Mouse (Mus musculus): ENCODE measurements at regions not wholly inside any gene's neighbourhood (a gene's known extent, or its start where the extent isn't known, plus 50 kb on each side); places are given as distances from the start of the nearest gene placed in this dataset.
A peak's percentile ranks its signal among the peaks of the same experiment; 100 is the strongest.

- peak; percentile 8 for DNase-seq
These were observed 141.2 kb downstream of the Tex29 start for GRCm38 (mm10) chr8:11981458-11981857.

- DNase-seq: no peak
These were observed 149.8 kb downstream of the Tex29 start for GRCm38 (mm10) chr8:11990024-11990423.

- no peak for DNase-seq
These were observed 159.6 kb downstream of the Tex29 start for GRCm38 (mm10) chr8:11999736-12000458.

- no peak for DNase-seq
These were observed 160.2 kb downstream of the Tex29 start for GRCm38 (mm10) chr8:12000459-12000789.

GRCm38 (mm10) chr8:12004241-12004640, 164.0 kb downstream of the Tex29 start:
- no peak for DNase-seq

DNA sequence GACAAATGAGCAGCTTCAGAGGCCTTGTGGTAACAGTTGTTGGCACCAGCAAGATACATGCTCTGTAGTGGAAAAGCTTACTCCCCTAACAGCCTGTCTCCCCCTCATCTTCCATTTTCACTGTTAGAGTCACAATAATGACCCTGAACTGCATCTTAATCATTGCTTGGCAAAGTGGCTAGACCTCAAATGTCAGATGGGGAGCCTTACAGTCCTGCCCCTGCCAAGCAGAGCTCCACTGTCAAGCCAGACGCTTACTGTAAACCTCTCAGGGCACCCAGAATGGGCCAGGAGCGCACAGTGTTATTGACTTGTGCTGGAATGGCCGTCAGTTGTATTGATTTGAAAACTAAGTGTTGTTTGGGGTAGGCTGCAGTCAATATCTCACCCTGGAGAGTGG, 172.5 kb downstream of the Tex29 start:
- no peak for DNase-seq

GRCm38 (mm10) chr8:12017750-12018149, 177.5 kb downstream of the Tex29 start:
- no peak for DNase-seq

- no peak for DNase-seq
These were observed 179.0 kb downstream of the Tex29 start for GRCm38 (mm10) chr8:12019272-12019671.

- DNase-seq: no peak
These were observed 183.6 kb downstream of the Tex29 start for GRCm38 (mm10) chr8:12023669-12024390.

- no peak for DNase-seq
These were observed 190.3 kb downstream of the Tex29 start for GRCm38 (mm10) chr8:12030363-12031116.

DNA sequence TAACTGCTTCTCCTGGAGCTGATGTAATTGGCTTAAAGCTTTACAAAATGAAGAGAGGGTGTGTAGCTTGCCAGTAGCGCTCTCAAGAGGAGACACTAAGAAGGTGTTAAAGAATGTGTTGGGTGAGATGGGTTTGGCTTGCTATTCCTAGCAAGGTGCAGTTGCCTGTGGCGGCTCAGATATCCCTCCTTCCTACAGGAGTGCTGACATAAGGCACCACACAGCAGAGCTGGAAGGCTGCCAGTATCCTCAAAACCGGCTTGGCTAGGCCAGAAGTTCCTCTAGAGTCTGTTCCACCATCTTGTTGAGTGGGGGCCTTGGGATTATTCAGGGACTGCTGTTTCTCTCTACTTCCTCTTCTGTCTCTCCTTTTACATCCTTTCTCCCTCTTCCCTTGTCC, 191.5 kb downstream of the Tex29 start:
- DNase-seq: no peak

GRCm38 (mm10) chr8:12032386-12032785, 192.1 kb downstream of the Tex29 start:
- DNase-seq: no peak

- no peak for DNase-seq
These were observed 196.1 kb downstream of the Tex29 start for GRCm38 (mm10) chr8:12036349-12036748.

- no peak for DNase-seq
These were observed 200.7 kb downstream of the Tex29 start for GRCm38 (mm10) chr8:12040924-12041323.

GRCm38 (mm10) chr8:12041662-12042061, 201.4 kb downstream of the Tex29 start:
- no peak for DNase-seq

DNA sequence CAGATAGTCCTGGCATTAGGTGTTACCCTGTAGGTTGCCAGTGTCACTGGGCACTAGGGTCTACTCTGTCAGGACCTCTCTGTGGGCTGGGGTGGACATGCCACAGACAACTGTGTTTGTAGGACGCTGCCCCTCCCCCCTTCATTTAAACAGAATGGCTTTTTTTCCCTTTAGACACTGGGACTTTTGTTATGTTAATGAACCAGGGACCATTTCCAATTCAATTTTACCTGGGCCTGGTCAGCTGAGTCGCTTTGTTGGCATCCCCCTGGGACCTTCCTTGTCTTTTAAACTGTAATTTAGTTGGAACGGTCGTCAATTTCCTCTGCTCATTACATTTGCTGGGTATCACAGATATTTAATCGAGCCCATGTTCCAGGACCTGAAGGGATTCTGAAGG, 210.6 kb downstream of the Tex29 start:
- DNase-seq: no peak

DNA sequence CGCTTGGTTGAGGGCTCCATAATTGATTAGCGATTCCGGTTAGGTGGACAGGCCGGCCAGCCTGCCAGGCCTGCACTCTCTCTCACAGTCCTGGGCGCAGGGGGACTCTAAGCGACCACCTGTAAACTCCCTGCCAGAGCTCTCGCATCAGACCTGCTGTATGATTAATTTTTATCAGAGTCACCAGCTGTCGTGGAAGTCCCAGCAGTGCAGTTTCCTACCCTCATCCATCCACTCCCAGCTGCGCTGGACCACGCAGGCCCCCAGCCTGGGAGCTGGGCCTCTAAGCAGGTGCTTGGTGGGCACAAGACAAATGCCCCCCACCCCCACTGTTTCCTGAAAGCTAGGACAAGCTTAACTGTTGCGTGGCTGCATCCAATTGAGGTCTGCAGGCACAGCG, 211.1 kb downstream of the Tex29 start:
- no peak for DNase-seq

- DNase-seq: no peak
These were observed 215.7 kb downstream of the Tex29 start for GRCm38 (mm10) chr8:12055931-12056330.

- no peak for DNase-seq
These were observed 217.4 kb upstream of the A230072I06Rik start for GRCm38 (mm10) chr8:12061237-12061636.

DNA sequence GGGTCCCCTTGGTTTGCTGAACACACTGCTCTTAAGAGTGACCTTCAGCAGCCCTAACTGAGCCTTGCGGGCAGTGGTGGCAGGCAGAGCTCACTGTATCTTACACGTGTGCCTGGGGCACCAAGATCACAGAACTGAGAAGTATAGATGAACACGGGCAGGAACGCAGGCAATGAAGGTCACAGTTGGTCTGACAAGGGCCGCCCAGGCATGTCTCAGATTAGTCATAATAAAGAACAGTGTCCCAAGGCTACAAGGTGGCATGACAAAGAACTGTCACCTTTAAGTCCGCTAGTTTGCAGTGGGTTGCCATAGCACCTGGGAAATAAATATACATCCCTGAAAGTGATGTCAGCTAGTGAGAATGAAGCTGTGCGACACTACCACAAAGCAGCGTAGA, 215.9 kb upstream of the A230072I06Rik start:
- DNase-seq: no peak

GRCm38 (mm10) chr8:12064664-12065063, 214.0 kb upstream of the A230072I06Rik start:
- no peak for DNase-seq

DNA sequence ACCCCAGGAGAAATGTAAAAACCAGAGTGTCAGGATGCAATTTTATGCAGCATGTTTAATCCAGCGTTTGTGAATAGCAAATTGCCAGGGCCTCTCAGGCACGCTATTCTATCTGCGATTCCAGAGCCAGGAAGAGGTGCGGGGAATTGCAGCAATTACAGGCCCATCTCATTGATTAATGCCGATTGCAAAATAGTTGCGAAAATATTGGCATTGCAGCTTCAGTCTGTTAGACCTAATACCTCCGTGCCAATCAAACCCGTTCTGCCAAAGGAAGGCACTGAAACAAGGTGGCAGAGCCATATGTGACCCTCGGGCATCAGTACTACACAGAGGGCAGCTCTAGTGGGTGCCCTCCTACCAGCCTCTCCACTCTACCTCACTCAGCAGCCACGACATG, 212.2 kb upstream of the A230072I06Rik start:
- no peak for DNase-seq

DNA sequence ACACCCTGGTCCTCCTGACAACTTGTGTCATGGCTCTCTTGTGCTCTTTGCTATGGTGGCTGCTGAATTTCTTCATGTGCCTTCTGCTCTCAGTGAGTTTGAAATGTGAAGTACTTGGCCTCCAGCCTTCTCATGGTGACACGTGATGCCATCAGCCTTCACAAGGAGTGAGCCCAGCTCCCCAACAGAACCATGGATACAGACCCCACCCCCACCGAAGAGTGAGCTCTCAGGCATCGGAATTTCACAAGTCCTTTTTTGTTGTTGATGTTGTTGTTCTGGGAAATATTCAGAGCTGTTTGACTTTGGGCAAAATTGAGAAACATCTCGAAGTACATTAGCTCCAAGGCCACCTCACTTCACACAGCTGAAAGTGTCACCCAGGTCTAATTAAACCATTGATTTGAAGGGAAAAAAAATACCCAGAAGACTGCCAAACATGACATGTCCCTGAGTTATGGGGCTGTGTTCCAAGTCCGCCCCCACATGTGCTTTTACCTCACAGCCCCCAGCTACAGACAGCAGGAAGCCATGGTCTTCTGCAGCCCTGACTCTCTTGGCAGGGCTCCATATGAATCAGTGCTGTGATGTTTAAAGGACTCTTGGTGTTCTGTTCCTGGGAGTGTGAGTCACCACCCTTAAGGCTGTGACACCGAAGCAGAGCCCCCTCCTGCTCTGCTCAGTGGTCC, 205.2 kb upstream of the A230072I06Rik start:
- no peak for DNase-seq
